Mouse (Mus musculus): Measurements from ENCODE around the gene 4933411K16Rik. TPM values are rescaled to one million over a fixed set of nuclear protein-coding genes. Genes with fewer than 3 reads are reported as not detected.
"Not testable (repeated sequence)": the region's sequence is repeated elsewhere in the genome, so short reads cannot be mapped to it uniquely, and the experiment has no call there.

Gene 4933411K16Rik
- total and polyA plus RNA-seq, 2 experiments from 2014 or later: not detected

- Histone ChIP-seq H3K9ac (replicated peaks; ENCODE audit: low read length, poor library complexity, severe bottlenecking) (no peak overlapping the region), H3K4me1 (ENCODE audit: insufficient read depth, low read length) (no peaks in the 10 kb centered on the region), H3K9me3 (ENCODE audit: low read length) (no peaks in the 10 kb centered on the region), H3K27ac (ENCODE audit: low read depth, low read length) (no peak overlapping the region), H3K4me2 (ENCODE audit: low read depth, low read length, poor library complexity, severe bottlenecking) (no peak overlapping the region), H3K27me3 (ENCODE audit: insufficient read depth, low read length) (no peaks in the 10 kb centered on the region), H3K4me3 (ENCODE audit: low read depth, low read length) (no peak overlapping the region), H3K36me3 (ENCODE audit: insufficient read depth, low read length) (peaks cover 40% of the 10 kb centered on the region)
- WGBS: 89% methylated on average over 16 of the region's 16 CpGs
- DNase-seq (ENCODE audit: low spot score) (no peak), ATAC-seq (ENCODE audit: low FRiP score) (no peak)
- no peak for TF ChIP-seq CTCF (IDR thresholded peaks at IDR 0.05)
These were observed 23.9 kb downstream of the 4933411K16Rik start for GRCm38 (mm10) chr19:42075992-42076391.

- H3K36me3 ChIP-seq (ENCODE audit: insufficient read depth, low read length): peaks cover 40% of the 10 kb centered on the region
- H3K9ac ChIP-seq (replicated peaks; ENCODE audit: low read length, poor library complexity, severe bottlenecking): no peak overlapping the region
- WGBS: 94% methylated on average over 8 of the region's 8 CpGs
- no peak for DNase-seq (ENCODE audit: low spot score)
- H3K27ac ChIP-seq (ENCODE audit: low read depth, low read length): no peak overlapping the region
- no peaks in the 10 kb centered on the region for H3K9me3 ChIP-seq (ENCODE audit: low read length)
- H3K4me3 ChIP-seq (ENCODE audit: low read depth, low read length): no peak overlapping the region
- H3K4me1 ChIP-seq (ENCODE audit: insufficient read depth, low read length): no peaks in the 10 kb centered on the region
- no peak for TF ChIP-seq CTCF (IDR thresholded peaks at IDR 0.05)
- H3K27me3 ChIP-seq (ENCODE audit: insufficient read depth, low read length): no peaks in the 10 kb centered on the region
- H3K4me2 ChIP-seq (ENCODE audit: low read depth, low read length, poor library complexity, severe bottlenecking): no peak overlapping the region
- no peak for ATAC-seq (ENCODE audit: low FRiP score)
These were observed 26.5 kb downstream of the 4933411K16Rik start for GRCm38 (mm10) chr19:42078566-42078965.

GRCm38 (mm10) chr19:42079006-42079405 lies 27.0 kb downstream of the 4933411K16Rik start:
- WGBS: 97% methylated on average over 12 of the region's 12 CpGs

GRCm38 (mm10) chr19:42079950-42080349 lies 27.9 kb downstream of the 4933411K16Rik start:
- 80% methylated on average over 5 of the region's 5 CpGs for WGBS
- peaks cover 34% of the 10 kb centered on the region for H3K36me3 ChIP-seq (ENCODE audit: insufficient read depth, low read length)
- no peaks in the 10 kb centered on the region for H3K4me1 ChIP-seq (ENCODE audit: insufficient read depth, low read length)
- H3K27ac ChIP-seq (ENCODE audit: low read depth, low read length): no peak overlapping the region
- no peak overlapping the region for H3K9ac ChIP-seq (replicated peaks; ENCODE audit: low read length, poor library complexity, severe bottlenecking)
- no peak overlapping the region for H3K4me3 ChIP-seq (ENCODE audit: low read depth, low read length)
- no peak overlapping the region for H3K4me2 ChIP-seq (ENCODE audit: low read depth, low read length, poor library complexity, severe bottlenecking)
- ATAC-seq (ENCODE audit: low FRiP score): no peak
- no peaks in the 10 kb centered on the region for H3K27me3 ChIP-seq (ENCODE audit: insufficient read depth, low read length)
- no peaks in the 10 kb centered on the region for H3K9me3 ChIP-seq (ENCODE audit: low read length)
- no peak for DNase-seq (ENCODE audit: low spot score)
- no peak for TF ChIP-seq CTCF (IDR thresholded peaks at IDR 0.05)

More at GRCm38 (mm10) chr19:42079006-42079405, 27.0 kb downstream of the 4933411K16Rik start:
- no peaks in the 10 kb centered on the region for H3K9me3 ChIP-seq (ENCODE audit: low read length)
- no peak for TF ChIP-seq CTCF (IDR thresholded peaks at IDR 0.05)
- no peak overlapping the region for H3K4me2 ChIP-seq (ENCODE audit: low read depth, low read length, poor library complexity, severe bottlenecking)
- no peaks in the 10 kb centered on the region for H3K4me1 ChIP-seq (ENCODE audit: insufficient read depth, low read length)
- DNase-seq (ENCODE audit: low spot score): no peak
- no peak overlapping the region for H3K4me3 ChIP-seq (ENCODE audit: low read depth, low read length)
- no peak overlapping the region for H3K9ac ChIP-seq (replicated peaks; ENCODE audit: low read length, poor library complexity, severe bottlenecking)
- no peaks in the 10 kb centered on the region for H3K27me3 ChIP-seq (ENCODE audit: insufficient read depth, low read length)
- H3K36me3 ChIP-seq (ENCODE audit: insufficient read depth, low read length): peaks cover 39% of the 10 kb centered on the region
- no peak overlapping the region for H3K27ac ChIP-seq (ENCODE audit: low read depth, low read length)
- ATAC-seq (ENCODE audit: low FRiP score): no peak

GRCm38 (mm10) chr19:42080469-42080868 lies 28.4 kb downstream of the 4933411K16Rik start:
- DNase-seq (ENCODE audit: low spot score): no peak
- WGBS: 69% methylated on average over 11 of the region's 11 CpGs

GRCm38 (mm10) chr19:42081613-42082012 lies 29.6 kb downstream of the 4933411K16Rik start:
- H3K4me2 ChIP-seq (ENCODE audit: low read depth, low read length, poor library complexity, severe bottlenecking); H3K27ac ChIP-seq (ENCODE audit: low read depth, low read length); H3K4me3 ChIP-seq (ENCODE audit: low read depth, low read length); ATAC-seq (ENCODE audit: low FRiP score); DNase-seq (ENCODE audit: low spot score); H3K27me3 ChIP-seq (ENCODE audit: insufficient read depth, low read length); H3K9me3 ChIP-seq (ENCODE audit: low read length); H3K4me1 ChIP-seq (ENCODE audit: insufficient read depth, low read length); H3K9ac ChIP-seq (replicated peaks; ENCODE audit: low read length, poor library complexity, severe bottlenecking): not testable (repeated sequence)
- H3K36me3 ChIP-seq (ENCODE audit: insufficient read depth, low read length): peaks cover 17% of the 10 kb centered on the region
- WGBS: 96% methylated on average over 5 of the region's 5 CpGs

More at GRCm38 (mm10) chr19:42080469-42080868, 28.4 kb downstream of the 4933411K16Rik start:
- Histone ChIP-seq H3K9me3 (ENCODE audit: low read length) (no peaks in the 10 kb centered on the region), H3K27me3 (ENCODE audit: insufficient read depth, low read length) (no peaks in the 10 kb centered on the region), H3K4me1 (ENCODE audit: insufficient read depth, low read length) (no peaks in the 10 kb centered on the region), H3K27ac (ENCODE audit: low read depth, low read length) (no peak overlapping the region), H3K4me2 (ENCODE audit: low read depth, low read length, poor library complexity, severe bottlenecking) (no peak overlapping the region), H3K9ac (replicated peaks; ENCODE audit: low read length, poor library complexity, severe bottlenecking) (no peak overlapping the region), H3K36me3 (ENCODE audit: insufficient read depth, low read length) (peaks cover 28% of the 10 kb centered on the region), H3K4me3 (ENCODE audit: low read depth, low read length) (no peak overlapping the region)
- no peak for TF ChIP-seq CTCF (IDR thresholded peaks at IDR 0.05)
- no peak for ATAC-seq (ENCODE audit: low FRiP score)

Measured in midbrain, postnatal 0 days (tissue).